Mouse (Mus musculus) kidney, adult 2 months (tissue): ENCODE measurements at regions not wholly inside any gene's neighbourhood (a gene's known extent, or its start where the extent isn't known, plus 50 kb on each side); places are given as distances from the start of the nearest gene placed in this dataset.

ENCODE experiments used
- CTCF ChIP-seq: fragments of 200-500 bp; conservative IDR thresholded peaks from 2 replicates; pipeline ENCODE4 v1.5.1; 2011; ENCODE audit warnings: low read depth, mild to moderate bottlenecking, control low read depth, low read length, moderate library complexity, mixed read lengths; ENCODE audit not compliant: insufficient read depth, insufficient read length
- POLR2A ChIP-seq: fragments of 200-500 bp; IDR thresholded peaks from one replicate; pipeline ENCODE4 v1.6.1; 2011; ENCODE audit warnings: low read depth, low read length, control low read depth

DNA sequence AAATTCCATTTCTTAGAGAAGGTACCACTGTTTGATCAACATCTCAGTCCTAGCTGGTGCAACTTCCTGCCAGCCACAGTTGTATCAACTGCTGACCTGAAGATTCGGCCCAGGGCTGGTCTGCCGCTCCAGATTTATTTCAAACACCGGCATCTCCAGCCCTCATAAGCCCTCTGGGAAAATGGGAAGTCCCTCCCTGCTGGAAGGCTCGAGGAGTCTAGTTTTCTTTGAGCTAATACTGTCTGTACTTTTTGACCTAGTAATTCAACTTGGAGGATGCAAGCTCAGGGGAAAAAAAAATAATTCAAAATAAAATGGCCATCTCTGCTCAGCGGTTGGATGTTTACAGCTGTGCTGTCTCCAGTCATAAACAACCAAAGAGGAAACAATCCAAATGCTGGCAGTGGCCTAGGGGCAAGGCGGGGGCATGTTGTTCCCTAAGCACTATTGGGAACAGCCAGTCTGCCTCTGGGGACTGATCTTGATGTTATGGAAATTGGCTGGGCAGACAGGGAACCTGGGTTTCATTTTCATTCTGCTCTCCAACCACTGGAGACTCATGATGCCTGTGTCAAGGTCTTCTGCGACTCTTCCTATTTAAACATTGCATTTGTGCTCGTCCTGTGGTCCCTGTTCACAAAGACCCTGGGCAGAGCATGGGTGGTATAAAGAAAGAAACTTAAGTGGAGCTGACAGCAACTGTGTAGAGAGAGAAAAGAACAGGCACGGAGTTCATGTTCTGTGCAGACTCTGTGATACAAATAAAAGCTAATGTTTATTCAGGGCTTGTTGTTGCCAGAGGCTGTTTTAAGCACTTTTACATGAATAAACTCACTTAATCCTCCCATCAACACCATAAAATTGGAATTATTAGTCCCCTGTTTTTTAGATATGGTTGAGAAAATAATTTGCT, 179.8 kb upstream of the Fggy start:
- no peak for TF ChIP-seq POLR2A
- no peak for TF ChIP-seq CTCF
